Mouse (Mus musculus) spleen, adult 2 months (tissue): ENCODE measurements around the gene Rpl36.

Source experiments
- CTCF ChIP-seq: fragments of 200-500 bp; IDR thresholded peaks from 2 replicates; pipeline ENCODE4 v1.5.1; 2011; ENCODE audit warnings: mild to moderate bottlenecking, inconsistent platforms; ENCODE audit not compliant: insufficient read depth, insufficient read length, insufficient replicate concordance; ENCODE audit errors: extremely low read depth
- POLR2A ChIP-seq: fragments of 200-500 bp; IDR thresholded peaks from 2 replicates; pipeline ENCODE4 v1.6.1; 2011; ENCODE audit warnings: low read depth, low read length, inconsistent platforms

DNA sequence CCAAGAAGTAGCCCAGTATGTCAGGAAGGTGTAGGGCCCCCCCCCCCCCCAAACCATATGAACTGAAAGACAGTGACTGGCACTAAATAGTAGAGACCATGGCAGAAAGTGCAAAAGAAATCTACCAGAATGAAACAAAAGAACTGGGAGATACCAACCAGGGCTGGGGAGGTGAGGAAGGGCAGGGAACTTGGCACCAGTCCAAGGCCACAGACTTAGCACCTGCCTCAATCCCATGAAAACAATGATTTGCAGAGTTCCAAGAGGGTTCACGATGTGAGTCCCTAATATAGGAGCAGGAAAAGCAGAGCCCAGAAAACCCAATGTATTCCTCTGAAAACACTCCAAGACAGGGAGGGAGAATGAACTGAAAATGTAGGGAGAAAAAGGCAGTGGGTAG lies 41.1 kb upstream of the Rpl36 start:
- no peak for TF ChIP-seq CTCF
- no peak for TF ChIP-seq POLR2A
